Mouse (Mus musculus): ENCODE measurements around the gene Ppil1.

- no peak for TF ChIP-seq CTCF (IDR thresholded peaks at IDR 0.05)
- no peak for TF ChIP-seq POLR2A (IDR thresholded peaks at IDR 0.05; ENCODE audit: insufficient read depth, low read depth, low read length)
These were observed 29.0 kb upstream of the Ppil1 start for GRCm38 (mm10) chr17:29292996-29293395.
